Mouse (Mus musculus) hindbrain, embryonic 15.5 days (tissue): ENCODE measurements around the gene Kmt2d. TPM values are rescaled to one million over a fixed set of nuclear protein-coding genes. Genes with fewer than 3 reads are reported as not detected.

Source experiments
- ATAC-seq: fragments of 200-750 bp; cut with Nextera tagmentation; 2 replicates; pipeline ENCODE4 v1.8.0; 2017; ENCODE audit warnings: low read depth, moderate number of reproducible peaks, moderate TSS enrichment; ENCODE audit not compliant: low FRiP score
- H3K27ac ChIP-seq: fragments of 300-500 bp; sonication (generic); replicated peaks from 2 replicates; pipeline ENCODE4 v1.5.1; 2015; ENCODE audit warnings: mild to moderate bottlenecking, inconsistent platforms
- H3K27me3 ChIP-seq: fragments of 300-500 bp; sonication (generic); 2 replicates; pipeline ENCODE4 v1.6.1; 2015; ENCODE audit warnings: control low read depth, inconsistent platforms
- H3K36me3 ChIP-seq: fragments of 300-500 bp; sonication (generic); 2 replicates; pipeline ENCODE4 v1.6.1; 2015; ENCODE audit warnings: control low read depth, inconsistent platforms
- H3K4me1 ChIP-seq: fragments of 300-500 bp; sonication (generic); replicated peaks from 2 replicates; pipeline ENCODE4 v1.6.1; 2015; ENCODE audit warnings: control low read depth, inconsistent platforms
- H3K4me2 ChIP-seq: fragments of 300-500 bp; sonication (generic); 2 replicates; pipeline ENCODE4 v1.6.1; 2015; ENCODE audit warnings: moderate library complexity, mild to moderate bottlenecking, inconsistent platforms
- H3K4me3 ChIP-seq: fragments of 300-500 bp; sonication (generic); 2 replicates; pipeline ENCODE4 v1.5.1; 2015; ENCODE audit warnings: mild to moderate bottlenecking, inconsistent platforms
- H3K9ac ChIP-seq: fragments of 300-500 bp; sonication (generic); 2 replicates; pipeline ENCODE4 v1.6.1; 2015; ENCODE audit warnings: inconsistent platforms
- H3K9me3 ChIP-seq: fragments of 300-500 bp; sonication (generic); 2 replicates; pipeline ENCODE4 v1.6.1; 2016; ENCODE audit warnings: control low read depth, inconsistent platforms
- WGBS: fragments of 180-500 bp; shearing (Covaris S2); methylation state at CpG from one replicate; pipeline ENCODE4 v1.1.7; 2015; 5-methylcytosine and 5-hydroxymethylcytosine counted together
- polyA plus RNA-seq: library from polyadenylated mRNA; unstranded; fragments of >200 nt; fragmentation: Nextera tagmentation; extraction: Ambion mirVana; gene quantifications from 2 replicates; pipeline ENCODE4 v1.2.1, GENCODE M21; 2015

Kmt2d gene
- polyA plus RNA-seq, 1 experiment from 2014 or later, result 10.6 TPM

DNA sequence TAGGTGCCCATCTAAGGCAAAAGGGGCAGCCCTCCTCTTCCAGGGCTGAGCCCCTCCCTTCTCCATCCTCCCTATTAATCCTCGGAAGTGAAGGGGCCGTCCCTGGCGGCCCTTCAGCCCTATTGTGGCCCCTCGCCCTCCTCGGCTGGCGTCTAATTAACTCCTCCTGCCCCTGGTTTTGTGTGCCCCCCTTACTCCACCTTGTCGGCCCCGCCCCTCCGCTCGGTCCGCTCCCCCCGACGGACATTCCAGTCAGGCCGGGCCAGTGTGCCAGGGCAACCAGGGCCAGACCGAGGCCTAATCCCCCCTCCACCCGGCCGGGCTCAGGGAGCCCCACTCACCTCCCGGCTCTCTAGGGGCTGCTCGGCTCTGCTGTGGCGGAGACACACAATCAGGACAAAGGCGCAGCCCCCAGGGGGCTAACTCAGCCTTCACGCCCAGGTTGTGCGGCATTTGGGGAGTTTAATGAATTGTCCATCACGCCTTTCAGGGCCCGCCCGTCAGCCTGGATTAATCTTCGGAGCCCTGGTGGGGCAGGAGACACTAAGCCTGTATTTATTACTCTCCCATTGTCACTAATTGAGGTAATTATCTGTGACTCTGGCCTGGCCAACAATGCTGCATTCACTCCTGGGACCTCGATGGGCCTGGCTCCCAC is 73.0 kb downstream of the Kmt2d start:
- Histone ChIP-seq H3K9ac (no peak overlapping the region), H3K4me1 (peaks cover 18% of the 10 kb centered on the region), H3K9me3 (no peaks in the 10 kb centered on the region), H3K36me3 (no peaks in the 10 kb centered on the region), H3K4me2 (0 out of 2 replicates have a peak overlapping the region, but pooled peaks have one; percentile 24), H3K27me3 (peaks cover 94% of the 10 kb centered on the region), H3K27ac (no peak overlapping the region), H3K4me3 (no peak overlapping the region)
- peak; percentile 87 for ATAC-seq
- WGBS, result 1% methylated on average over 28 of the region's 28 CpGs

DNA sequence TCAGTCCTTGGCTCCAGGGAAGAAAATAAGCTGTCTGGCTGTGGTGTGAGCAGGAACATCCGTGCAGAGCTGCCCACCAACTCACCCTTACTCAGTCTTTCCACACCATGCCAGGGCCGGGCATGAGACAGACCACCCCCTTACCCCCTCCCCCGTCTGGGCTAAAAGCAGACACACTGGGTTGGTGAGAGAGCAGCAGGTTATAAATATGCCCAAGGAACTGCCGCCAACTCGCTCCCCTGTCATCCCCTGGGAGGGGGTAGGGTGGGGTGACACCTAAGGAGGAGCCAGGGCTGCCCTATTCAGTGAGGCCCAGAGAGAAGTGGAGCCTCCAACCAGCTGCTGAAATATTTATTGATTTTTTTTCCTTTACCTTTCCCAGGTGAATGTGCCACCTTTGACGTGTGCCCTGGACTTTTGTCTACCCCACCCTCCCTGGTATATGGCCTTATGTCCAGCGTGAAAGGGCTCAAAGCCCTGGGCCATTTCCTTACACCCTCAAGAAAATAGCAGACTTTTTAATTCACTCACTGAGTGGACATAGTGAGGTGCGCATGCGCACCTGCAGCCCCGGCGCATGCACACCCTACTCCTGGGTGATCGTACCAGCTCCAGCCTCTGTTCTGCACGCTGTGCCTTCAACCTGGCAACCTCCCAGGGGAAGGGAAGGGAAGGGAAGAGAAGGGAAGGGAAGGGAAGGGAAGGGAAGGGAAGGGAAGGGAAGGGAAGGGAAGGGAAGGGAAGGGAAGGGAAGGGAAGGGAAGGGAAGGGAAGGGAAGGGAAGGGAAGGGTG is 74.0 kb downstream of the Kmt2d start:
- no peak overlapping the region for H3K27ac ChIP-seq
- 0 out of 2 replicates have a peak, but pooled peaks have one; percentile 28 for ATAC-seq
- H3K36me3 ChIP-seq, result no peaks in the 10 kb centered on the region
- no peak overlapping the region for H3K4me3 ChIP-seq
- no peaks in the 10 kb centered on the region for H3K9me3 ChIP-seq
- H3K4me1 ChIP-seq, result peaks cover 26% of the 10 kb centered on the region
- 6% methylated on average over 12 of the region's 13 CpGs for WGBS
- H3K27me3 ChIP-seq, result peaks cover 94% of the 10 kb centered on the region
- H3K4me2 ChIP-seq, result no peak overlapping the region
- no peak overlapping the region for H3K9ac ChIP-seq

GRCm38 (mm10) chr15:98793141-98793698 is 77.8 kb downstream of the Kmt2d start:
- no peak for ATAC-seq
- peaks cover 40% of the 10 kb centered on the region for H3K4me1 ChIP-seq
- no peak overlapping the region for H3K27ac ChIP-seq
- H3K9me3 ChIP-seq, result no peaks in the 10 kb centered on the region
- peaks cover 95% of the 10 kb centered on the region for H3K27me3 ChIP-seq
- WGBS, result 6% methylated on average over 13 of the region's 13 CpGs
- H3K9ac ChIP-seq, result peak overlapping the region; percentile 18
- peak overlapping the region; percentile 59 for H3K4me2 ChIP-seq
- H3K36me3 ChIP-seq, result no peaks in the 10 kb centered on the region
- peak overlapping the region; percentile 36 for H3K4me3 ChIP-seq

- 0 out of 2 replicates have a peak, but pooled peaks have one; percentile 16 for ATAC-seq
- H3K27me3 ChIP-seq, result peaks cover 96% of the 10 kb centered on the region
- no peaks in the 10 kb centered on the region for H3K36me3 ChIP-seq
- H3K9ac ChIP-seq, result peak overlapping the region; percentile 18
- no peaks in the 10 kb centered on the region for H3K9me3 ChIP-seq
- no peak overlapping the region for H3K27ac ChIP-seq
- H3K4me3 ChIP-seq, result peak overlapping the region; percentile 36
- WGBS, result 1% methylated on average over 70 of the region's 75 CpGs
- peak overlapping the region; percentile 59 for H3K4me2 ChIP-seq
- peaks cover 33% of the 10 kb centered on the region for H3K4me1 ChIP-seq
Observed at GRCm38 (mm10) chr15:98792233-98793020, 78.6 kb downstream of the Kmt2d start.

DNA sequence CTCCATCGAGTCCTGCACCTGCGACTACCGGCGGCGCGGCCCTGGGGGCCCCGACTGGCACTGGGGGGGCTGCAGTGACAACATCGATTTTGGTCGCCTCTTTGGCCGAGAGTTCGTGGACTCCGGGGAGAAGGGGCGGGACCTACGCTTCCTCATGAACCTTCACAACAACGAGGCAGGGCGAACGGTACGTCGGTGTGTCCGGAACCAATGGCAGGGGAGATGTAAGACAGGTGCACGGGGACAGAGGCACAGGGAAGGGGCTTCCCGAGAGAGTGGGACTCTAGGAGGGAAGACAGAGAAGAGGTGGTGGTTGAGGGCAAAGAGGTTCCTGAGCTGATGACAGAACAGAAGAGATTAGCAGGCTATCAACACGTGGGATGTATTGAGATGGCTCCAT is 79.2 kb downstream of the Kmt2d start:
- peaks cover 95% of the 10 kb centered on the region for H3K27me3 ChIP-seq
- H3K4me1 ChIP-seq, result peaks cover 29% of the 10 kb centered on the region
- H3K9ac ChIP-seq, result no peak overlapping the region
- no peak for ATAC-seq
- no peak overlapping the region for H3K27ac ChIP-seq
- H3K4me3 ChIP-seq, result peak overlapping the region; percentile 36; the same call in 1 of the 2 replicates
- H3K9me3 ChIP-seq, result no peaks in the 10 kb centered on the region
- WGBS, result under 1% methylated on average over 23 of the region's 23 CpGs
- no peaks in the 10 kb centered on the region for H3K36me3 ChIP-seq
- peak overlapping the region; percentile 34 for H3K4me2 ChIP-seq

- Histone ChIP-seq H3K4me3 (peak overlapping the region; percentile 36), H3K27ac (no peak overlapping the region), H3K9me3 (no peaks in the 10 kb centered on the region), H3K4me2 (peak overlapping the region; percentile 34), H3K27me3 (peaks cover 95% of the 10 kb centered on the region), H3K4me1 (peaks cover 28% of the 10 kb centered on the region), H3K9ac (no peak overlapping the region), H3K36me3 (no peaks in the 10 kb centered on the region)
- WGBS, result under 1% methylated on average over 12 of the region's 12 CpGs
- no peak for ATAC-seq
Observed at GRCm38 (mm10) chr15:98791221-98791620, 79.8 kb downstream of the Kmt2d start.

DNA sequence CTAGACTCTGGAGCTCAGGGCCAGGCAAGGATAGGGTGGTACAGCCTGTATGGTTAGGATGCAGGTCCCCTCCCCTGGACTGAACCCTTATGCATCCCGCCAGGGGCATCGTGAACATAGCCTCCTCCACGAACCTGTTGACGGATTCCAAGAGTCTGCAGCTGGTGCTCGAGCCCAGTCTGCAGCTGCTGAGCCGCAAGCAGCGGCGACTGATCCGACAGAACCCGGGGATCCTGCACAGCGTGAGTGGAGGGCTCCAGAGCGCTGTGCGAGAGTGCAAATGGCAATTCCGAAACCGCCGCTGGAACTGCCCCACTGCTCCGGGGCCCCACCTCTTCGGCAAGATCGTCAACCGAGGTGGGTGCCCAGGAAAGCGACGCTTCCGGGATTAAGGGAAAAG is 80.2 kb downstream of the Kmt2d start:
- Histone ChIP-seq H3K4me3 (peak overlapping the region; percentile 36), H3K4me1 (peaks cover 28% of the 10 kb centered on the region), H3K9me3 (no peaks in the 10 kb centered on the region), H3K27ac (no peak overlapping the region), H3K4me2 (peak overlapping the region; percentile 34), H3K9ac (no peak overlapping the region), H3K36me3 (no peaks in the 10 kb centered on the region), H3K27me3 (peaks cover 91% of the 10 kb centered on the region)
- ATAC-seq, result no peak
- WGBS, result under 1% methylated on average over 23 of the region's 23 CpGs

GRCm38 (mm10) chr15:98789661-98790535 is 81.1 kb downstream of the Kmt2d start, which contains the start of gene Wnt1:
Wnt1 (plus strand) TSS chr15:98789857.
- H3K4me1 ChIP-seq, result peaks cover 28% of the 10 kb centered on the region
- H3K36me3 ChIP-seq, result no peaks in the 10 kb centered on the region
- H3K9me3 ChIP-seq, result no peaks in the 10 kb centered on the region
- peak within 1 kb of the TSS; percentile 36 for H3K4me3 ChIP-seq
- 0 out of 2 replicates have a peak, but pooled peaks have one; percentile 23 for ATAC-seq
- no peak within 1 kb of the TSS for H3K27ac ChIP-seq
- H3K27me3 ChIP-seq, result peaks cover 82% of the 10 kb centered on the region
- no peak within 1 kb of the TSS for H3K9ac ChIP-seq
- H3K4me2 ChIP-seq, result peak within 1 kb of the TSS; percentile 34; the same call in 1 of the 2 replicates
- WGBS, result 2% methylated on average over 48 of the region's 51 CpGs

DNA sequence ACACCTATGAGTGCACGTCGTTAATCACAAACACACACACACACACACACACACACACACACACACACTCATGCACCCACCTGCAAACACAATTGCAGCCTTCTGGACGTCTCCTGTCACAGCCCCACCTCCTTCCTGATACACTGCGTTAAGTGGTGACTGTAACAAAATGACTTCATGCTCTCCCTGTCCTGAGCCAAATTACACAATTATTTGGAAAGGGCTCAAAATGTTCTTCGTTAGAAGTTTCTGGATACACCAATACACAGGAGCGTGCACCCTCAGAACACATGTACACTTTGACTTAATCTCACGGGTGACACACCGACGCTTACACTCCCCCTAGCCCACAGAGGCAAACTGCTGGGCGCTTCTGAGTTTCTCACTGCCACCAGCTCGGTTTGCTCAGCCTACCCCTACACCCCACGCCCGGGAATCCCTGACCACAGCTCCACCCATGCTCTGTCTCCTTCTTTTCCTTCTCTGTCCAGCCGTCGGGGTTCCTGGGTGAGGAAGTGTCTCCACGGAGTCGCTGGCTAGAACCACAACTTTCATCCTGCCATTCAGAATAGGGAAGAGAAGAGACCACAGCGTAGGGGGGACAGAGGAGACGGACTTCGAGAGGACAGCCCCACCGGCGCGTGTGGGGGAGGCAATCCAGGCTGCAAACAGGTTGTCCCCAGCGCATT is 81.9 kb downstream of the Kmt2d start:
- 0 out of 2 replicates have a peak overlapping the region, but pooled peaks have one; percentile 7 for H3K4me2 ChIP-seq
- H3K4me3 ChIP-seq, result peak overlapping the region; percentile 18; the same call in 1 of the 2 replicates
- no peak overlapping the region for H3K27ac ChIP-seq
- H3K36me3 ChIP-seq, result no peaks in the 10 kb centered on the region
- H3K27me3 ChIP-seq, result peaks cover 77% of the 10 kb centered on the region
- ATAC-seq, result no peak
- no peaks in the 10 kb centered on the region for H3K9me3 ChIP-seq
- peaks cover 28% of the 10 kb centered on the region for H3K4me1 ChIP-seq
- no peak overlapping the region for H3K9ac ChIP-seq
- WGBS, result 11% methylated on average over 24 of the region's 24 CpGs

DNA sequence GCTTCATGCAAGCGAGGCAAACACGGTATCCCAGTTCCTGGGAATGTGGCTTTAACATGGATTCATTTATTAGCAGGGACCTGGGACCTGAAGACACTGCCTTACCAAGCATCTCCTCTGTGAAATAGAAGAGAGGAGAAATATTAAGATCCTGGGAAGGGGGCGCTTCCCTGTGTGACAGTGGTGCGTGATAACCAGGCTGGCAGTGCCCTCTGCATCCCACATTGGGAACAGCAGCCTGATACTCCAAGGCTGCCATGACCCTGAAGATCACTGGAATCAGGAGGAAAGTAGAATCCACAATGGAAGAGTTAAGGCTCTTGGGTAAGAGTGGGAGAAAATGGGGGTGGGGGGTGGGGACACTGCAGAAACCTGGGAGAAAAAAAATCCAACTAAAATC is 83.1 kb downstream of the Kmt2d start:
- peaks cover 65% of the 10 kb centered on the region for H3K27me3 ChIP-seq
- peaks cover 24% of the 10 kb centered on the region for H3K4me1 ChIP-seq
- no peak overlapping the region for H3K4me3 ChIP-seq
- no peak overlapping the region for H3K27ac ChIP-seq
- WGBS, result 39% methylated on average over 4 of the region's 4 CpGs
- no peak for ATAC-seq
- no peaks in the 10 kb centered on the region for H3K36me3 ChIP-seq
- H3K4me2 ChIP-seq, result no peak overlapping the region
- no peak overlapping the region for H3K9ac ChIP-seq
- no peaks in the 10 kb centered on the region for H3K9me3 ChIP-seq
